In the genomic region with DNA sequence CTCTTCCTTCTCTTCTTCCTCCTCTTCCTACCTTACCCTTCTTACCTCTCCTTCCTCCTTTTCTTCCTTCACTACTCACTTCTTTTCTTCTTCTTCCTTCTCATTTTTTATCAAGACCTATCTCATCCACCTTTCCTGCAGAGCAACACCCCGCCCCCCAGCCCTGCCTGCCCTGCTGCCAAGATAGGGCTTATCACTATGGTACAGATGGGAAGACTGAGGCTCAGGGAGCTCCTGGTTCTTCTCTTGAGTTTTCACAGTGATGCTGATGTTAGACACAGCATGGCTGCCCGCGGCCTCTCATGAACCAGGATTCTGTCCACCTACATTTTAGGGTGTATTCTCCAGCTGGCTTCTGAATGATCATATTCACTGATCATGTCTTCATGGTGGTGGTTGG, we compare ENCODE assay signal across 18 mouse cellular contexts.
DNase-seq lines count a peak whose midpoint lies in the region; ATAC-seq lines count a peak whose summit lies in the region.
"Had no signal": no experiment of that assay in that cellular context is flagged by ENCODE, and none has a peak within 500 bp of the region (broad histone marks: within the 10 kb centered on the region; RNA-seq: fewer than 3 reads in every experiment).

No protein-coding gene starts in this region.

- peak; percentile 31 for DNase-seq in forebrain, embryonic 11.5 days (ENCODE audit: low spot score)
- DNase-seq in midbrain, embryonic 10.5 days (ENCODE audit: low spot score), result no peak
- DNase-seq in midbrain, embryonic 14.5 days, result no peak
- peak; percentile 24 for DNase-seq in yolk sac, embryonic 10.5 days (ENCODE audit: low spot score)
- DNase-seq in embryo, embryonic 11 days, result no peak
- no peak for DNase-seq in gastrocnemius, postnatal 36 days
- DNase-seq: cerebellum, adult 9-11 months; gastrocnemius, adult 2 months; heart, adult 2 months; kidney, adult 2 months had no signal

- intact Hi-C loops in gastrocnemius, postnatal 36 days (cut with DNase I), result no loop called here

- ATAC-seq in forebrain, embryonic 11.5 days (replicated peaks; ENCODE audit: low FRiP score), result no peak
- no peak for ATAC-seq in forebrain, embryonic 15.5 days (replicated peaks)
- no peak for ATAC-seq in midbrain, embryonic 14.5 days (ENCODE audit: low FRiP score, low TSS enrichment)
- ATAC-seq in liver, embryonic 12.5 days, result peak; percentile 86
- ATAC-seq: forebrain, embryonic 14.5 days had no signal

- no peak overlapping the region for H3K9ac ChIP-seq in forebrain, embryonic 11.5 days (ENCODE audit: low read length)
- H3K9ac ChIP-seq in forebrain, embryonic 15.5 days (replicated peaks), result no peak overlapping the region
- H3K9ac ChIP-seq in midbrain, embryonic 14.5 days (replicated peaks; ENCODE audit: low read length), result no peak overlapping the region
- H3K9ac ChIP-seq in liver, embryonic 12.5 days, result peak overlapping the region; percentile 66
- H3K9ac ChIP-seq: embryonic facial prominence, embryonic 13.5 days; hindbrain, embryonic 12.5 days; neural tube, embryonic 13.5 days had no signal

- no peaks in the 10 kb centered on the region for H3K27me3 ChIP-seq in forebrain, embryonic 11.5 days (ENCODE audit: control insufficient read depth, insufficient read depth, low read length)
- no peaks in the 10 kb centered on the region for H3K27me3 ChIP-seq in forebrain, embryonic 15.5 days
- no peaks in the 10 kb centered on the region for H3K27me3 ChIP-seq in midbrain, embryonic 10.5 days (ENCODE audit: low read depth, poor library complexity, severe bottlenecking)
- no peaks in the 10 kb centered on the region for H3K27me3 ChIP-seq in midbrain, embryonic 14.5 days (ENCODE audit: control insufficient read depth, insufficient read depth, low read length)
- H3K27me3 ChIP-seq in liver, embryonic 12.5 days (replicated peaks), result 0 out of 2 replicates have a peak, but pooled peaks cover 2% of the 10 kb centered on the region
- H3K27me3 ChIP-seq: embryonic facial prominence, embryonic 13.5 days; hindbrain, embryonic 12.5 days; neural tube, embryonic 13.5 days had no signal

- no peaks in the 10 kb centered on the region for H3K4me1 ChIP-seq in forebrain, embryonic 11.5 days (replicated peaks; ENCODE audit: control insufficient read depth, insufficient read depth, low read length)
- peaks cover 2% of the 10 kb centered on the region for H3K4me1 ChIP-seq in forebrain, embryonic 15.5 days
- H3K4me1 ChIP-seq in midbrain, embryonic 10.5 days, result peaks cover 2% of the 10 kb centered on the region; the same call in 1 of the 2 replicates
- peaks cover 1% of the 10 kb centered on the region; the same call in 1 of the 2 replicates for H3K4me1 ChIP-seq in midbrain, embryonic 14.5 days (ENCODE audit: control insufficient read depth, insufficient read depth, low read length)
- H3K4me1 ChIP-seq in liver, embryonic 12.5 days, result peaks cover 77% of the 10 kb centered on the region

- H3K4me3 ChIP-seq in forebrain, embryonic 11.5 days (ENCODE audit: low read depth, low read length), result no peak overlapping the region
- H3K4me3 ChIP-seq in forebrain, embryonic 15.5 days, result no peak overlapping the region
- no peak overlapping the region for H3K4me3 ChIP-seq in midbrain, embryonic 10.5 days
- H3K4me3 ChIP-seq in midbrain, embryonic 14.5 days (replicated peaks; ENCODE audit: low read depth, low read length), result no peak overlapping the region
- peak overlapping the region; percentile 29 for H3K4me3 ChIP-seq in liver, embryonic 12.5 days
- H3K4me3 ChIP-seq: embryonic facial prominence, embryonic 13.5 days; gastrocnemius, adult 2 months; heart, adult 2 months; hindbrain, embryonic 12.5 days; left cerebral cortex, adult 2 months; neural tube, embryonic 13.5 days had no signal

- WGBS in forebrain, embryonic 11.5 days, result 91% methylated on average over 3 of the region's 3 CpGs
- WGBS in forebrain, embryonic 15.5 days, result 91% methylated on average over 3 of the region's 3 CpGs
- 87% methylated on average over 3 of the region's 3 CpGs for WGBS in midbrain, embryonic 10.5 days
- 95% methylated on average over 3 of the region's 3 CpGs for WGBS in midbrain, embryonic 14.5 days
- 23% methylated on average over 3 of the region's 3 CpGs for WGBS in liver, embryonic 12.5 days (ENCODE audit: insufficient replicate concordance)

- no peak overlapping the region for H3K27ac ChIP-seq in forebrain, embryonic 11.5 days (ENCODE audit: low read depth, low read length)
- H3K27ac ChIP-seq in forebrain, embryonic 15.5 days (replicated peaks), result no peak overlapping the region
- peak overlapping the region; percentile 13; the same call in 1 of the 2 replicates for H3K27ac ChIP-seq in midbrain, embryonic 10.5 days (replicated peaks)
- no peak overlapping the region for H3K27ac ChIP-seq in midbrain, embryonic 14.5 days (replicated peaks; ENCODE audit: low read depth, low read length)
- peak overlapping the region; percentile 91 for H3K27ac ChIP-seq in liver, embryonic 12.5 days
- H3K27ac ChIP-seq: embryonic facial prominence, embryonic 13.5 days; gastrocnemius, adult 2 months; heart, adult 2 months; hindbrain, embryonic 12.5 days; left cerebral cortex, adult 2 months; macrophage; neural tube, embryonic 13.5 days had no signal

- no peaks in the 10 kb centered on the region for H3K36me3 ChIP-seq in forebrain, embryonic 11.5 days (ENCODE audit: control insufficient read depth, insufficient read depth, low read length)
- H3K36me3 ChIP-seq in forebrain, embryonic 15.5 days, result no peaks in the 10 kb centered on the region
- no peaks in the 10 kb centered on the region for H3K36me3 ChIP-seq in midbrain, embryonic 10.5 days
- no peaks in the 10 kb centered on the region for H3K36me3 ChIP-seq in midbrain, embryonic 14.5 days (ENCODE audit: control insufficient read depth, insufficient read depth, low read length)
- no peaks in the 10 kb centered on the region for H3K36me3 ChIP-seq in liver, embryonic 12.5 days
- H3K36me3 ChIP-seq: embryonic facial prominence, embryonic 13.5 days; hindbrain, embryonic 12.5 days; neural tube, embryonic 13.5 days had no signal

- H3K9me3 ChIP-seq in forebrain, embryonic 11.5 days (ENCODE audit: control insufficient read depth, low read length), result no peaks in the 10 kb centered on the region
- H3K9me3 ChIP-seq in forebrain, embryonic 15.5 days, result no peaks in the 10 kb centered on the region
- no peaks in the 10 kb centered on the region for H3K9me3 ChIP-seq in midbrain, embryonic 10.5 days (replicated peaks)
- H3K9me3 ChIP-seq in midbrain, embryonic 14.5 days (ENCODE audit: control insufficient read depth, low read length), result no peaks in the 10 kb centered on the region
- no peaks in the 10 kb centered on the region for H3K9me3 ChIP-seq in liver, embryonic 12.5 days (replicated peaks)
- H3K9me3 ChIP-seq: embryonic facial prominence, embryonic 13.5 days; hindbrain, embryonic 12.5 days; neural tube, embryonic 13.5 days had no signal

- no peak overlapping the region for H3K4me2 ChIP-seq in forebrain, embryonic 11.5 days (ENCODE audit: low read depth, low read length, severe bottlenecking)
- no peak overlapping the region for H3K4me2 ChIP-seq in forebrain, embryonic 15.5 days (replicated peaks)
- H3K4me2 ChIP-seq in midbrain, embryonic 14.5 days (ENCODE audit: low read length), result no peak overlapping the region
- H3K4me2 ChIP-seq in liver, embryonic 12.5 days, result peak overlapping the region; percentile 67
- H3K4me2 ChIP-seq: embryonic facial prominence, embryonic 13.5 days; hindbrain, embryonic 12.5 days; neural tube, embryonic 13.5 days had no signal

Comparison
In these comparisons a context has a peak if more than half of its experiments do, and no peak if none do; other contexts are left out.
1. H3K27ac ChIP-seq: peak in midbrain, embryonic 10.5 days (single experiment) and liver, embryonic 12.5 days (single experiment); none in forebrain, embryonic 11.5 days (single experiment), forebrain, embryonic 15.5 days (single experiment) and midbrain, embryonic 14.5 days (single experiment).
2. DNase-seq: peak in forebrain, embryonic 11.5 days (single experiment) and yolk sac, embryonic 10.5 days (single experiment); none in midbrain, embryonic 10.5 days (single experiment), midbrain, embryonic 14.5 days (single experiment), embryo, embryonic 11 days (single experiment) and gastrocnemius, postnatal 36 days (0 of 2).